Mouse (Mus musculus) hindbrain, embryonic 12.5 days (tissue): Measurements from ENCODE around the gene Ankrd10. TPM values are rescaled to one million over a fixed set of nuclear protein-coding genes. Genes with fewer than 3 reads are reported as not detected.

Source experiments
- ATAC-seq: fragments of 200-750 bp; cut with Nextera tagmentation; 2 replicates; pipeline ENCODE4 v1.8.0; 2017; ENCODE audit warnings: moderate TSS enrichment; ENCODE audit not compliant: low FRiP score
- H3K27ac ChIP-seq: fragments of 300-500 bp; sonication (generic); 2 replicates; pipeline ENCODE4 v1.5.1; 2016; ENCODE audit warnings: mild to moderate bottlenecking
- H3K27me3 ChIP-seq: fragments of 300-500 bp; sonication (generic); 2 replicates; pipeline ENCODE4 v1.6.1; 2016; ENCODE audit warnings: mild to moderate bottlenecking
- H3K36me3 ChIP-seq: fragments of 300-500 bp; sonication (generic); 2 replicates; pipeline ENCODE4 v1.6.1; 2016; ENCODE audit warnings: mild to moderate bottlenecking
- H3K4me1 ChIP-seq: fragments of 300-500 bp; sonication (generic); 2 replicates; pipeline ENCODE4 v1.6.1; 2016
- H3K4me2 ChIP-seq: fragments of 300-500 bp; sonication (generic); replicated peaks from 2 replicates; pipeline ENCODE4 v1.6.1; 2016; ENCODE audit warnings: mild to moderate bottlenecking
- H3K4me3 ChIP-seq: fragments of 300-500 bp; sonication (generic); 2 replicates; pipeline ENCODE4 v1.5.1; 2016; ENCODE audit warnings: mild to moderate bottlenecking
- H3K9ac ChIP-seq: fragments of 300-500 bp; sonication (generic); 2 replicates; pipeline ENCODE4 v1.6.1; 2016; ENCODE audit warnings: mild to moderate bottlenecking, moderate library complexity
- H3K9me3 ChIP-seq: fragments of 300-500 bp; sonication (generic); replicated peaks from 2 replicates; pipeline ENCODE4 v1.6.1; 2016; ENCODE audit warnings: mild to moderate bottlenecking
- WGBS: fragments of 180-500 bp; shearing (Covaris S2); methylation state at CpG from one replicate; pipeline ENCODE4 v1.1.7; 2016; 5-methylcytosine and 5-hydroxymethylcytosine counted together
- polyA plus RNA-seq: library from polyadenylated mRNA; unstranded; fragments of >200 nt; fragmentation: Nextera tagmentation; extraction: Ambion mirVana; gene quantifications from 2 replicates; pipeline ENCODE4 v1.2.1, GENCODE M21; 2016

The Ankrd10 gene
- polyA plus RNA-seq, 1 experiment from 2014 or later = 110 TPM

DNA sequence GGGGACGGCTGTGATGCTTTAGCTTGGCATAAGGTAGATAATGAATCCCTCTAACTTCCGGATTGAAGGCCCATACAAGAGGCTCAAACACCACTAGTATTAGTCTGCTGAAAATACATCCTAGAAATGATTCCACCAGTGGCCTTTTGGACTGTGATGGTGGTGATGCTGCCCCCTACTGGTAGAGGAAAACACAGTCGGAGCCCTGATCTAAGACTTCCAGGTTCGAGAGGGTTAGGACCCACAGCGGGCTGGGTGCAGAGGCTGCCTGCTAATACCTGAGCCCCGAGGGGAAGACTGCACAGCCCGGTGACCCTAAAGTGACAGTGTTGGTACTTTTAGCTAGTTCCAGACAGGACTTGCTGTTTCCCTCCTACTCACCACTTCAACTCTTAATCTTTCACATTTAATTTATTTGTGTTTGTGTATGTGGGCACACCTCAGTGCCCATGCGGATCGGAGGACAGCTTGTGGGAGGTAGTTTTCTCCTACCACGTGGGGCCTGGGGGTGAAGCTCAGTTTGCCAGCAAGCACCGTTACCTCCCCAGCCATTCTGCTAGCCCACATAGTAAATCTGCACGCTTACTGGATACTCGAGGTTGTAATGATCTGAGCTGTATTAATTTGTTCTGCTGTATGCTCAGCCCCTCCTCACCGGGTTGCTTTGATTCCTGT, 33.4 kb downstream of the Ankrd10 start:
- 0 out of 2 replicates have a peak, but pooled peaks cover under 1% of the 10 kb centered on the region for H3K9me3 ChIP-seq
- H3K27me3 ChIP-seq = no peaks in the 10 kb centered on the region
- no peaks in the 10 kb centered on the region for H3K4me1 ChIP-seq
- peaks cover 12% of the 10 kb centered on the region for H3K36me3 ChIP-seq
- H3K27ac ChIP-seq = no peak overlapping the region
- H3K9ac ChIP-seq = no peak overlapping the region
- H3K4me2 ChIP-seq = no peak overlapping the region
- no peak overlapping the region for H3K4me3 ChIP-seq
- no peak for ATAC-seq
- 45% methylated on average over 14 of the region's 14 CpGs for WGBS

- Histone ChIP-seq H3K4me2 (no peak overlapping the region), H3K9me3 (peaks cover 4% of the 10 kb centered on the region; the same call in 1 of the 2 replicates), H3K27ac (no peak overlapping the region), H3K27me3 (no peaks in the 10 kb centered on the region), H3K4me3 (no peak overlapping the region), H3K9ac (no peak overlapping the region), H3K36me3 (peaks cover 6% of the 10 kb centered on the region; the same call in 1 of the 2 replicates), H3K4me1 (no peaks in the 10 kb centered on the region)
- 84% methylated on average over 5 of the region's 5 CpGs for WGBS
- ATAC-seq = no peak
These were observed 35.1 kb downstream of the Ankrd10 start for GRCm38 (mm10) chr8:11600301-11600951.

- no peaks in the 10 kb centered on the region for H3K27me3 ChIP-seq
- H3K4me2 ChIP-seq = no peak overlapping the region
- no peak overlapping the region for H3K27ac ChIP-seq
- no peak for ATAC-seq
- no peak overlapping the region for H3K9ac ChIP-seq
- no peaks in the 10 kb centered on the region for H3K4me1 ChIP-seq
- 74% methylated on average over 12 of the region's 12 CpGs for WGBS
- no peak overlapping the region for H3K4me3 ChIP-seq
- H3K9me3 ChIP-seq = peaks cover 4% of the 10 kb centered on the region; the same call in 1 of the 2 replicates
- no peaks in the 10 kb centered on the region for H3K36me3 ChIP-seq
These were observed 42.2 kb downstream of the Ankrd10 start for GRCm38 (mm10) chr8:11593222-11593884.

DNA sequence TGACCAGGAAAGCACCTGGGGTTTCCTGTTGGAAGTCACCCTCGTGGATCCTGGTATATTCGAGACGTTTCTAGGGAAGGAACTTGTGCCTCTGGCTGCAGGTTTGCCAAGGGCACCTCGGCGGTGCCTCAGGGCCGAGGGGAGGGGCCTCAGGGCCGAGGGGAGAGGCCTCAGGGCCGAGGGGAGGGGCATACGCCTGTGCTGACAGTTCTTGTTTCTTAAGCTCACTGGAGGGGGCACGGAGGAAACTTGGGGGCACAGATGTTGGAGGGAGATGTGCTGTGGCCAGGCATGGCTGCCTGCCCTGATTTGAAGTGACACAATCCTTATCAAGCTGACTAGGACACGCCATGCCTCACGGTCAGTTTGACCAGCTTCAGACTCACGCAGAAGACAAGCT, 43.3 kb downstream of the Ankrd10 start:
- Histone ChIP-seq H3K36me3 (no peaks in the 10 kb centered on the region), H3K9ac (no peak overlapping the region), H3K9me3 (peaks cover 4% of the 10 kb centered on the region; the same call in 1 of the 2 replicates), H3K27ac (no peak overlapping the region), H3K4me2 (no peak overlapping the region), H3K4me3 (no peak overlapping the region), H3K4me1 (no peaks in the 10 kb centered on the region), H3K27me3 (no peaks in the 10 kb centered on the region)
- ATAC-seq = no peak
- 48% methylated on average over 13 of the region's 13 CpGs for WGBS

GRCm38 (mm10) chr8:11591837-11592236, 43.7 kb downstream of the Ankrd10 start:
- Histone ChIP-seq H3K4me3 (no peak overlapping the region), H3K4me1 (no peaks in the 10 kb centered on the region), H3K36me3 (no peaks in the 10 kb centered on the region), H3K9me3 (peaks cover 1% of the 10 kb centered on the region; the same call in 1 of the 2 replicates), H3K27me3 (no peaks in the 10 kb centered on the region), H3K9ac (no peak overlapping the region), H3K27ac (no peak overlapping the region), H3K4me2 (no peak overlapping the region)
- 78% methylated on average over 4 of the region's 4 CpGs for WGBS
- no peak for ATAC-seq

GRCm38 (mm10) chr8:11586374-11586745, 49.2 kb downstream of the Ankrd10 start:
- Histone ChIP-seq H3K27ac (no peak overlapping the region), H3K9ac (no peak overlapping the region), H3K9me3 (peaks cover 8% of the 10 kb centered on the region; the same call in 1 of the 2 replicates), H3K4me3 (no peak overlapping the region), H3K27me3 (no peaks in the 10 kb centered on the region), H3K4me2 (no peak overlapping the region), H3K36me3 (no peaks in the 10 kb centered on the region), H3K4me1 (no peaks in the 10 kb centered on the region)
- no peak for ATAC-seq
- WGBS = 72% methylated on average over 2 of the region's 2 CpGs

DNA sequence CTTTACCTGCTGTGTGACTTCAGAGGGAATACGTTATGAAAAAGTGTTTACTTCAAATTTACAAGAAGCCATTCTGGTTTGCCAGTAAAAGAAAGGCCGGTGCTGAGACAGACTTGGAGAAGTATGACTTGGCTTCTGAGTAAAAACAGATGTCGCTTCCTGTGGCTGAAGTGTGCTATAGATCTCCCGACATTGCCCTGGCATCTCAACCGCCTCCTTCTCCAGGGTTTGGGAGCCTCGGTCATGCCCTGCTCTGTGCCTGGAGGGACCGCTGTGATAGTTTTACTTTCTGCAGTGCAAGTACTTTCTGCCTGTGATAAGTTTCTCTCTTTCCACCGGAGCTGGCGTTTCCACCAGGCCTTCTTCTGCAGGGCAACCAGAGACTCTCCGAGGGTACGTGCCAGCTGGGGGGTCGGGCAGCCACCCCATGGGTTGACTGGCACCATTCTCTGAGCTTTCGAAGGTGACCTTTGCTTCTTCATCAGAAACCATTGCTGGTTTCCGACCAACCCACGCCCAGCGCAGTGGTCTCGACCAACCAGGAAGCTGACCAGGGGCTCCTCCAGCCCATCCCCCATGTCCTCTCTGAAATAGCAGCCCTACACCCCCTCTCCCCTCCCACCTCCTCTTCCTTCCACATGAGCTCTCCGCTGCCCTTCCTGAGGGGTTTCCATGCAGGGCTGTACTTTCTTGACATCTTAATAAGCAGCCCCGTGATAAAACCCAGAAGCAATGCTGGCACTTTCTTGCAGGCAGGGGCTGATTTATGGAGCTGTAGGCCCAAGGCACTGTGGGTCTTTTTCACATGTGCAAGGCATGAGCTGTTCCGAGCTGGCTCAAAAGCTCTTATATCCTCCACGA, 49.8 kb downstream of the Ankrd10 start:
- Histone ChIP-seq H3K4me1 (no peaks in the 10 kb centered on the region), H3K36me3 (no peaks in the 10 kb centered on the region), H3K4me3 (no peak overlapping the region), H3K9ac (no peak overlapping the region), H3K27me3 (no peaks in the 10 kb centered on the region), H3K27ac (no peak overlapping the region), H3K9me3 (peaks cover 8% of the 10 kb centered on the region; the same call in 1 of the 2 replicates), H3K4me2 (no peak overlapping the region)
- WGBS = 80% methylated on average over 21 of the region's 21 CpGs
- no peak for ATAC-seq

GRCm38 (mm10) chr8:11575604-11576384, 59.8 kb downstream of the Ankrd10 start:
- H3K36me3 ChIP-seq = no peaks in the 10 kb centered on the region
- no peaks in the 10 kb centered on the region for H3K27me3 ChIP-seq
- H3K4me2 ChIP-seq = no peak overlapping the region
- no peak for ATAC-seq
- H3K4me1 ChIP-seq = no peaks in the 10 kb centered on the region
- H3K9ac ChIP-seq = no peak overlapping the region
- WGBS = 65% methylated on average over 16 of the region's 16 CpGs
- no peak overlapping the region for H3K4me3 ChIP-seq
- H3K9me3 ChIP-seq = no peaks in the 10 kb centered on the region
- no peak overlapping the region for H3K27ac ChIP-seq

- H3K27ac ChIP-seq = no peak overlapping the region
- no peak for ATAC-seq
- WGBS = 71% methylated on average over 9 of the region's 9 CpGs
- no peak overlapping the region for H3K4me2 ChIP-seq
- no peaks in the 10 kb centered on the region for H3K27me3 ChIP-seq
- no peak overlapping the region for H3K4me3 ChIP-seq
- H3K36me3 ChIP-seq = no peaks in the 10 kb centered on the region
- H3K9ac ChIP-seq = no peak overlapping the region
- no peaks in the 10 kb centered on the region for H3K9me3 ChIP-seq
- no peaks in the 10 kb centered on the region for H3K4me1 ChIP-seq
These were observed 60.5 kb downstream of the Ankrd10 start for GRCm38 (mm10) chr8:11574911-11575603.

GRCm38 (mm10) chr8:11572428-11572827, 63.1 kb downstream of the Ankrd10 start:
- 71% methylated on average over 6 of the region's 6 CpGs for WGBS
- Histone ChIP-seq H3K4me3 (no peak overlapping the region), H3K4me1 (no peaks in the 10 kb centered on the region), H3K36me3 (peaks cover 3% of the 10 kb centered on the region; the same call in 1 of the 2 replicates), H3K4me2 (no peak overlapping the region), H3K27ac (no peak overlapping the region), H3K9ac (no peak overlapping the region), H3K9me3 (no peaks in the 10 kb centered on the region), H3K27me3 (no peaks in the 10 kb centered on the region)
- no peak for ATAC-seq

DNA sequence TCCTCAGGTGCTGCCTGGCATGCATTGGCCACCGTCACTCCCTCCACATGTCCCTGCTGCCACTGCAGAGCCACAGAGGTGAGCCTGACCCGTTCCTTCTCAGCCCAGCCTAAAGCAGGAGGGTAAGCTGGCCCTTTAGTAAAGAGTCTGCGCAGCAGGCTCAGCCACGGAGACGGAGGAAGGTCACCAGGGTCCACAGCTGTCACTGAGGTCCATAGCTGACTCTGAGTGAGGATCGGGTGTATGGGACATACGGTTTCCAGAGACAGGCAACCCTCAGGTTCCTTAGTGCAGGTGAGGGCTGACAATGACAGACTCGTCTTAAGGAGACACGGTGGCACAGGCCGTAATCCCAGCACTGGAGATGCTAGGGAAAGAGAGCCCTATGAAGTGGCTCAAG, 63.6 kb downstream of the Ankrd10 start:
- ATAC-seq = no peak
- Histone ChIP-seq H3K4me1 (no peaks in the 10 kb centered on the region), H3K4me2 (no peak overlapping the region), H3K9ac (no peak overlapping the region), H3K27ac (no peak overlapping the region), H3K36me3 (peaks cover 8% of the 10 kb centered on the region), H3K9me3 (no peaks in the 10 kb centered on the region), H3K27me3 (no peaks in the 10 kb centered on the region), H3K4me3 (no peak overlapping the region)
- 86% methylated on average over 10 of the region's 10 CpGs for WGBS
